Mouse (Mus musculus): Measurements from ENCODE around the gene Dbp.

Dbp gene

DNA sequence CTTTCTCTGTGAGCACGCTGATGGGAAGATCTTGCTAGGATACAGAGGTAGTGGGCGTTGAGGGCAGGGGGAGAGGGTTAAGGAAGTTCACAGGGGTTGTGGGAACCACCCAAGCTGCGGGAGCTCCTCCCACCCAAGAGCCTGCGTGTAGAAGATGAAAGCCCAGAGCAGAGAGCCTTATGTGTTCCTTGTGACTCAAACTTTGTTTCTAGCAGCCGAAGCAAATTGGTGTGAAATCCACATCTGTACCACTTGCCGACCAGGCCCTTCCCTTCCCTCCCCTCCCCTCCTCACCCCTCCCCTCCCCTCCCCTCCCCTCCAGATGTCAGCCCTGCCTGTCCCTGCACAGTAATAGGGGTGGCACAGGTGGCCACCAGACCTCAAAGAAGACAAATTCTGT, 9.8 kb upstream of the Dbp start:
- DNase-seq: no peak

GRCm38 (mm10) chr7:45697894-45698293, 7.0 kb upstream of the Dbp start:
- no peak for DNase-seq

DNA sequence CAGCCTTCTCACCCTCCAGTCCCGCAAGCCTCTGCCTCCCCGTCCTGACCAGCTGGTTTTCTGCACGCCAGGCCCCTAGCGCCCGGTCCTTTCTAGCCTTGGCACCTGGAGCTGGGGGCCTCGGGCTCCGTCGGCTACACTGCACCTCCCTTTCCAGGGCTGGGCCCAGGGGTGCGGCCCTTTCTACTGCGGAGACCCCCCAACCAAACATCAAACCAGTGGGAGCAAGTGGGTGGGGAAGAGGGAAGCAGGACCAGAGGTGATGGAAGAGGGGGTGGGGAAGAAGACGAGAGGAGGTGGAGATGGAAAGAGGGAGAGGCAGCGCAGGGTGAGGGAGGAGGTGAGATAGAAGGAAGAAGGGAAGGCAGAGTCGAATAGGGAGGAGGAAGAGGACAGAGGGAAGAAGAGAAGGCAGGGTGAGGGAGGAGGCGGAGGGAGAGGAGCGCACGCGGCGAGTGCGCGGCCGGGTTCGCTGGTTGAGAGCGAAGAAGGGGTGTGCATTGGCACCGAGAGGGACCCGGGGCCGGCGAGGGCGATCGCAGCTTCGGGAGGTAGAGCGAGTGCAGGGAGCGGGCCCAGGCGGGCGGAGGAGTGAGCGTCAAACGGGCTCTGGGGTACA, 5.3 kb upstream of the Dbp start, which contains the start of gene Car11:
TSS of gene Car11 (plus strand) at position 321 of the 619 bp plus-strand sequence.
- peak; percentile 59 for DNase-seq

- peak; percentile 76 for DNase-seq
Observed at GRCm38 (mm10) chr7:45700301-45701015, 4.4 kb upstream of the Dbp start.

DNA sequence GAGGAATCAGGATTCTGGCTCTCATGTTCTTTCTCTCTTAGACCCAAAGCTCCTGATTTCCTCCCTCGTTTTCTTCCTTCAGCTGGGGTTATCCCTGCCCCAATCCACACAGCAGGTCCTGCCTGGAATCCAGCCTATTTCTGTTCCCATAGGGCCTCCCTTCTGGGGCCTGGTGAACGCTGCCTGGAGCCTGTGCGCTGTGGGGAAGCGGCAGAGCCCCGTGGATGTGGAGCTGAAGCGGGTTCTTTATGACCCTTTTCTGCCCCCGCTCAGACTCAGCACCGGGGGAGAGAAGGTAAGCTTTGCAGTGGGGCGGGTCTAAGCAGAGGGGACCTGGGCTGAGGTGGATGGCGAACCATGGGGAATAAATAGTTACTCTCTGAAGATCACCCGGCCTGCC, 3.8 kb upstream of the Dbp start:
- DNase-seq: peak; percentile 55

- no peak for DNase-seq
Observed at GRCm38 (mm10) chr7:45701607-45702006, 3.3 kb upstream of the Dbp start.

DNA sequence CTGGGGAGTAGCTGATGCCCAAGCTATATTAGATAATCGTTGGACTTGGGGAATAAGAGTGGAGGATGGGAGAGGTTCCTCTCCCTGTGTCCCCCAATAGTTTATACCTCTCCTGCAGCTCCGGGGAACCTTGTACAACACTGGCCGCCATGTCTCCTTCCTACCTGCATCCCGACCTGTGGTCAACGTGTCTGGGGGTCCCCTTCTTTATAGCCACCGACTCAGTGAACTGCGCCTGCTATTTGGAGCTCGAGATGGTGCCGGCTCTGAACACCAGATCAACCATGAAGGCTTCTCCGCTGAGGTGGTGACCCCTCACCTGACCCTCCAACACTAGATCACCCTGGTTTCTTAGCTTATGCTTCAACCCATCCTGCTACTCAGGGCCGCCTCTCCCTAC, 2.6 kb upstream of the Dbp start:
- no peak for DNase-seq

DNA sequence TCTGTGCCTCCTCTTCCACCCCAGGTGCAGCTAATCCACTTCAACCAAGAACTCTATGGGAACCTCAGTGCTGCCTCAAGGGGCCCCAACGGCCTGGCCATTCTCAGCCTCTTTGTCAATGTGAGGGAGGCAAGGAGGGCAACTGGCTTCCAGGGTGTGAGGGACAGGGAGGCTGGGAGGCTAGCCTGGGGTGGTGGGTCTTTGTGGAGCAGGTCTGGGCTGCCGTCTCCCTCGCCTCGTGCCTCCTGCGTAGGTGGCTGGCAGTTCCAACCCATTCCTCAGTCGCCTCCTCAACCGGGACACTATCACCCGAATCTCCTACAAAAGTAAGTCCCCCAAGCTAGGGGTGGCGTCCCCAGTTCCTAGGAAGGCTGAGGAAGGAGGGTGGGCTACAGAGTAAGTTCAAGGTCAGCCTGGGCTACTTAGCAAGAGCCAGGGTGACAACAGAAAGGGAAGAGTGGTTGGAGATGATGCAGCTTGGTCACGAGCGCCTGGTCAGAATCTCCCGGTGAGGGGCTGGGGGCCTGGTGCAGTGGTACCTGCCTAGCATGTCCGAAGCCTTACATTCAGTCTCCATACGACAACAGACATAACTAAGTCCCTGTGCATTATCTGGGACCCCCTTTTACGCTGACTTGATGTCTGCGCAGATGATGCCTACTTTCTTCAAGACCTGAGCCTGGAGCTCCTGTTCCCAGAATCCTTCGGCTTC, 1.9 kb upstream of the Dbp start:
- DNase-seq: peak; percentile 52

DNA sequence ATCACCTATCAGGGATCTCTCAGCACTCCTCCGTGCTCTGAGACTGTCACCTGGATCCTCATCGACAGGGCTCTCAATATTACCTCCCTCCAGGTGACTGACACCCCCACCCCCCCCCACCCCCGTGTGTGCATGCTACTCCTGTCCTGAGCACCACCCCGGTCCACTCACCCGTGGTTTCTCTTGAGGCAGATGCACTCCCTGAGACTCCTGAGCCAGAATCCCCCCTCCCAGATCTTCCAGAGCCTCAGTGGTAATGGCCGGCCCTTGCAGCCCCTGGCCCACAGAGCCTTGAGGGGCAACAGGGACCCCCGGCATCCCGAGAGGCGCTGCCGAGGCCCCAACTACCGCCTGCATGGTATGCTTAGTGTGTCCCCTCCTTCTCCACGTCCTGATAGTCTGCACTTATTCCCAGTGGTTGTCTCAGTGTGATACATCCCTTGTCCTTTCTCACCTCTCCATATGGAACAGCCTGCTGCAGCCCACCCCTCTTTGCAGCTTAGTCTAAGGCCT, 1.3 kb upstream of the Dbp start:
- DNase-seq: peak; percentile 70

DNA sequence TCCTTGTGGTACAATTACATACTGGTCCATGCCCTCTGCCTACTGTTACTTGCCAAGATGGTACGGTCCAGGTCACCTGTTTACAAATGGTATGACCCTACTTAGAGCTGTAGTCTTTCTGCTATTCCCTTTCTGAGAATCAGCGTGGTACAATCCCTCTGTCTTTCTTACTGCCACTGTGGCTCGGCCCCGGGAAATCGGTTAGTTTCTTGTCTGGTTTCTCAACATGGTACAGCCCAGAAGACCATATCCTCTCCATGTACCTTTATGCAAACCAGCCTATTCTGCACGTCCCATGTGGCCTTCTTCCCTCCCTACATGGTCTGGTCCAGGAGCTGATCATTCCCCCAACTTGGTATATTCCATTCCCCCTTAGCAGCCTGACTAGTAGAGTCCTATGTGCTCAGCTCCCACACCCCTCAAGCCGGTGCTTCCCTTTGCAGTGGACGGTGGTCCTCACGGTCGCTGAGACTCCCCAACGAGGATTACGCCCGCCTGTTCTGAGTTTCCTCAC, 785 bp upstream of the Dbp start:
- DNase-seq: peak; percentile 82

DNA sequence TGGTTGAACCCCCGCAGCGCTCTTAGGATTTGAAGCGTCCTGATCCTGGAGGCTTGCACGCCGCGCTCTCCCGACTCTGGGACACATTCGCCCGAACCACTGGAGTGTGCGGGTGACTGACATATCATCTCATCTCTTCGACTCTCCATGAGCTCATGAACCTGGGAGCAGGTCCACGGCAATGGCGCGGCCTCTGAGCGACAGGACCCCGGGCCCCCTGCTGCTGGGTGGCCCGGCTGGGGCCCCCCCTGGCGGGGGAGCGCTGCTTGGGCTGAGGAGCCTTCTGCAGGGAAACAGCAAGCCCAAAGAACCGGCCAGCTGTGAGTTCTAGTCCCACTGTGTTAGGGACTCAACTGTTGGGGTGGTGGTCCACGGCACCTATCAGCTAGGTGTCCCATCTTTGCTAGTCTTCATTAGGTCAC, 566 bp downstream of the Dbp start:
- DNase-seq: peak; percentile 75

GRCm38 (mm10) chr7:45705873-45706281, 989 bp downstream of the Dbp start:
- DNase-seq: peak; percentile 83

GRCm38 (mm10) chr7:45706721-45707241, 1.9 kb downstream of the Dbp start:
- DNase-seq: peak; percentile 89

- DNase-seq: peak; percentile 97
Observed at GRCm38 (mm10) chr7:45707375-45707967, 2.6 kb downstream of the Dbp start.

DNA sequence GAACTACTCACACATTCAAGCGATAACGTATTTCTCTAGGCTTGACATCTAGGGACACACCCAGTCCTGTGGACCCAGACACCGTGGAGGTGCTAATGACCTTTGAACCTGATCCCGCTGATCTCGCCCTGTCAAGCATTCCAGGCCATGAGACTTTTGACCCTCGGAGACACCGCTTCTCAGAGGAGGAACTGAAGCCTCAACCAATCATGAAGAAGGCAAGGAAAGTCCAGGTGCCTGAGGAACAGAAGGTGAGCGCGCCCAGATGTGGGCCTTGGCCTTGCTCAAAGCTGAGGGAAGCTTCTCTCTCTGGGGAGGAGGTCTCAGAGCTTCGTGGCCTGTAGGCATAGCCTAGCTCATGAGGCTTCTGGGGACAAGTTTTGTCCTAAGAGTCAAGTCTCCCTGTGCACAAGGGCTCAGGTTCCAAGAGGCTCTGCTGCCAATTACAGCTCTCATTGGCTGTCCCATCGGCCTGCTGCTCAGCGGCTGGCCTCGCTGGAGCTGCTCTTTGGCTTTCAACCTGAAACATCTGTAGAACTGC, 3.4 kb downstream of the Dbp start:
- peak; percentile 50 for DNase-seq

GRCm38 (mm10) chr7:45709036-45709435, 4.1 kb downstream of the Dbp start:
- no peak for DNase-seq

GRCm38 (mm10) chr7:45709677-45710355, 4.9 kb downstream of the Dbp start:
- no peak for DNase-seq

DNA sequence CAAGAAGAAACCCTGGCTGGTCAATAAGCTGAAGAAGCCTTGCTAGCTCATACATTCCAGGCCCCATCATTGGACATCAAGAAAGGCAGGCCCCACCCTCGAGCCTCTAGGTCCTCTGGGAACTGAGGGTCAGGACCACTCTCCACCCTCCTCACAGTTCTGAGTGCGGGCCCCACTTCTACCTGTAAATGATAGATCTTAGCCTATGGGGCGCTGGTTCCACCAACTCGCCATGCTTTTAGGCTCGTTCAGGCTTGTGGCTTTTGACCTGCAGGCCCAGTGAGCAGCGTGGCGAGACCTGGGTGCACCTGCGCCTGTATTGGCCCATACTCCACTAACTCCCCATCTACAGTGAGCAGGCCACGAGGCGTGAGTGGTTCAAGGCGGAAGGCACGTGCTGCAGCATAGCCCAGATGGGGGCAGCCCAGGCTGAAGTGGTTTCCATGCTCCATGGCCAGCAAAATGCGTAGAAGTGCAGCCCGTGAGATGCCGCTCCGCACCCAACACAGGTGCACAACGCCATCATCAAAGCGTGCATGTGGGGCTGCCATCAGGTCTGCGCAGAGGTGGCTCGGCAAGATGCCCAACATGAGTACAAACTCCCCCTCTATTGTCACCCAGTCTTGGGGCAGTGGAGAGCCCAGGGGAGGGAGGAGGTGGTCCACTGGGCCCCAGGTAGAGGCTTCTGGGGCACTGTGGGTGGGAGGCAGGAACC, 5.7 kb downstream of the Dbp start:
- no peak for DNase-seq

- no peak for DNase-seq
Observed at GRCm38 (mm10) chr7:45711316-45712021, 6.6 kb downstream of the Dbp start.

DNA sequence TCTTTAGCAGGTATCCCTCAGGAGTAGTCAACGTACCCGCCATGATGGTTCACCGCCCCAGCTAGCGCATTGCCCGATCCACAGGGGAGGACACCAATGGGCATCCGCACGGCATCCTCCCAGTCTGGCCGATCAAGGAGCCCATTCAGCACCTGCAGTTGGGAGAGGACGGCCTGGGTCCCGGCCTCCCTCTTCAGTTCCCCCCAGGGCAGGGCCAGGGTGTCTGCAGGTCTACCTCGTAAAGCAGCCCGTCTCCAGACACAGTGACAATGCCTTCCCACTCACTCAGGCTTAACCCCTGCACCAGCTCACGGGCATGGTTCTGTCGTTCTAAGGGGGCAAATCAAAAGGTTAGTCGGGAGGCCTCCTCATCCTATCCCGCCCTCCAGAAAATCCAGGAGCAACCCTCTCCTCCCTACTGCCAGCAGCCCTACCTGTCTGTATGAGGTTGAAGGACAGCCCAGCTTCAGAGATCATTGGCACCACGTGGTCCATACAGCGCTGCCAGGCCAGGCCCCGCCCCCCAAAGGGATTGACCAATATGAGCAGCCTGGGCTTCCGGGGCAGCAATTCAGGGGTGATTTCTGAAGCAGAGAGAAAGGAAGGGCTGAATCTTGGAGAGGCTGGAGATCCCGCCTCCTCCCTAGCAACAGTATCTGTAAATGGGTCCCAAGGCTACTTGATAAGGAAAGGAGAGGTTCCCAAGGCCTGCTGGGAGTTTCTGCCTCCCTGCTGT, 7.3 kb downstream of the Dbp start:
- DNase-seq: peak; percentile 41
